Mouse (Mus musculus): ENCODE data around the gene Erc2. TPM values are rescaled to one million over a fixed set of nuclear protein-coding genes. Genes with fewer than 3 reads are reported as not detected.

The Erc2 gene
- polyA plus RNA-seq, 1 experiment from 2014 or later, result 1.9 TPM

GRCm38 (mm10) chr14:27739436-27739835 lies 117.2 kb downstream of the Erc2 start:
- H3K9ac ChIP-seq (replicated peaks), result no peak overlapping the region
- H3K9me3 ChIP-seq (ENCODE audit: low read length), result no peaks in the 10 kb centered on the region
- H3K27me3 ChIP-seq (ENCODE audit: insufficient read depth, low read length), result no peaks in the 10 kb centered on the region
- no peaks in the 10 kb centered on the region for H3K36me3 ChIP-seq (replicated peaks; ENCODE audit: insufficient read depth, low read length)
- no peak for DNase-seq
- no peak for ATAC-seq
- no peaks in the 10 kb centered on the region for H3K4me1 ChIP-seq (ENCODE audit: insufficient read depth)
- no peak overlapping the region for H3K27ac ChIP-seq (ENCODE audit: low read depth)
- no peak for TF ChIP-seq CTCF (IDR thresholded peaks at IDR 0.05; ENCODE audit: low read depth)
- no peak for TF ChIP-seq EP300 (IDR thresholded peaks at IDR 0.05; ENCODE audit: low read depth)
- WGBS (ENCODE audit: insufficient replicate concordance), result 63% methylated on average over 1 of the region's 1 CpGs
- no peak overlapping the region for H3K4me2 ChIP-seq (ENCODE audit: low read depth, low read length)
- H3K4me3 ChIP-seq (ENCODE audit: low read depth, low read length), result no peak overlapping the region

GRCm38 (mm10) chr14:27741248-27741916 lies 119.2 kb downstream of the Erc2 start:
- H3K9ac ChIP-seq (replicated peaks), result no peak overlapping the region
- H3K27ac ChIP-seq (ENCODE audit: low read depth), result no peak overlapping the region
- no peak overlapping the region for H3K4me2 ChIP-seq (ENCODE audit: low read depth, low read length)
- DNase-seq (peak; percentile 68), ATAC-seq (no peak)
- no peaks in the 10 kb centered on the region for H3K36me3 ChIP-seq (replicated peaks; ENCODE audit: insufficient read depth, low read length)
- TF ChIP-seq EP300 (IDR thresholded peaks at IDR 0.05; ENCODE audit: low read depth) (no peak), CTCF (IDR thresholded peaks at IDR 0.05; ENCODE audit: low read depth) (peak; percentile 81)
- no peaks in the 10 kb centered on the region for H3K4me1 ChIP-seq (ENCODE audit: insufficient read depth)
- H3K27me3 ChIP-seq (ENCODE audit: insufficient read depth, low read length), result no peaks in the 10 kb centered on the region
- no peaks in the 10 kb centered on the region for H3K9me3 ChIP-seq (ENCODE audit: low read length)
- WGBS (ENCODE audit: insufficient replicate concordance), result 26% methylated on average over 3 of the region's 3 CpGs
- no peak overlapping the region for H3K4me3 ChIP-seq (ENCODE audit: low read depth, low read length)

- DNase-seq, result no peak
- WGBS (ENCODE audit: insufficient replicate concordance), result 53% methylated on average over 1 of the region's 1 CpGs
- ATAC-seq, result no peak
- no peak overlapping the region for H3K9ac ChIP-seq (replicated peaks)
- TF ChIP-seq EP300 (IDR thresholded peaks at IDR 0.05; ENCODE audit: low read depth), result no peak
- no peak for TF ChIP-seq CTCF (IDR thresholded peaks at IDR 0.05; ENCODE audit: low read depth)
- H3K9me3 ChIP-seq (ENCODE audit: low read length), result no peaks in the 10 kb centered on the region
- H3K4me3 ChIP-seq (ENCODE audit: low read depth, low read length), result no peak overlapping the region
- no peak overlapping the region for H3K27ac ChIP-seq (ENCODE audit: low read depth)
- H3K27me3 ChIP-seq (ENCODE audit: insufficient read depth, low read length), result no peaks in the 10 kb centered on the region
- H3K36me3 ChIP-seq (replicated peaks; ENCODE audit: insufficient read depth, low read length), result no peaks in the 10 kb centered on the region
- no peaks in the 10 kb centered on the region for H3K4me1 ChIP-seq (ENCODE audit: insufficient read depth)
- no peak overlapping the region for H3K4me2 ChIP-seq (ENCODE audit: low read depth, low read length)
These were observed 132.1 kb downstream of the Erc2 start for GRCm38 (mm10) chr14:27754340-27754739.

- Histone ChIP-seq H3K9ac (replicated peaks) (no peak overlapping the region), H3K4me3 (ENCODE audit: low read depth, low read length) (no peak overlapping the region), H3K9me3 (ENCODE audit: low read length) (no peaks in the 10 kb centered on the region), H3K4me1 (ENCODE audit: insufficient read depth) (no peaks in the 10 kb centered on the region), H3K27ac (ENCODE audit: low read depth) (no peak overlapping the region), H3K36me3 (replicated peaks; ENCODE audit: insufficient read depth, low read length) (no peaks in the 10 kb centered on the region), H3K4me2 (ENCODE audit: low read depth, low read length) (no peak overlapping the region), H3K27me3 (ENCODE audit: insufficient read depth, low read length) (no peaks in the 10 kb centered on the region)
- ATAC-seq (no peak), DNase-seq (no peak)
- TF ChIP-seq EP300 (IDR thresholded peaks at IDR 0.05; ENCODE audit: low read depth), result no peak
- no peak for TF ChIP-seq CTCF (IDR thresholded peaks at IDR 0.05; ENCODE audit: low read depth)
- WGBS (ENCODE audit: insufficient replicate concordance), result 70% methylated on average over 5 of the region's 5 CpGs
These were observed 134.7 kb downstream of the Erc2 start for GRCm38 (mm10) chr14:27756901-27757300.

- Histone ChIP-seq H3K27ac (ENCODE audit: low read depth) (no peak overlapping the region), H3K27me3 (ENCODE audit: insufficient read depth, low read length) (no peaks in the 10 kb centered on the region), H3K4me3 (ENCODE audit: low read depth, low read length) (no peak overlapping the region), H3K9ac (replicated peaks) (no peak overlapping the region), H3K4me1 (ENCODE audit: insufficient read depth) (no peaks in the 10 kb centered on the region), H3K36me3 (replicated peaks; ENCODE audit: insufficient read depth, low read length) (no peaks in the 10 kb centered on the region), H3K4me2 (ENCODE audit: low read depth, low read length) (no peak overlapping the region), H3K9me3 (ENCODE audit: low read length) (no peaks in the 10 kb centered on the region)
- 83% methylated on average over 1 of the region's 1 CpGs for WGBS (ENCODE audit: insufficient replicate concordance)
- no peak for ATAC-seq
- DNase-seq, result no peak
- TF ChIP-seq CTCF (IDR thresholded peaks at IDR 0.05; ENCODE audit: low read depth), result peak; percentile 46
- TF ChIP-seq EP300 (IDR thresholded peaks at IDR 0.05; ENCODE audit: low read depth), result no peak
These were observed 136.0 kb downstream of the Erc2 start for GRCm38 (mm10) chr14:27758230-27758629.

- TF ChIP-seq CTCF (IDR thresholded peaks at IDR 0.05; ENCODE audit: low read depth) (no peak), EP300 (IDR thresholded peaks at IDR 0.05; ENCODE audit: low read depth) (no peak)
- H3K9me3 ChIP-seq (ENCODE audit: low read length), result no peaks in the 10 kb centered on the region
- no peak overlapping the region for H3K27ac ChIP-seq (ENCODE audit: low read depth)
- no peak overlapping the region for H3K4me2 ChIP-seq (ENCODE audit: low read depth, low read length)
- DNase-seq, result no peak
- no peaks in the 10 kb centered on the region for H3K4me1 ChIP-seq (ENCODE audit: insufficient read depth)
- no peak for ATAC-seq
- H3K36me3 ChIP-seq (replicated peaks; ENCODE audit: insufficient read depth, low read length), result no peaks in the 10 kb centered on the region
- no peak overlapping the region for H3K9ac ChIP-seq (replicated peaks)
- WGBS (ENCODE audit: insufficient replicate concordance), result 89% methylated on average over 6 of the region's 6 CpGs
- no peaks in the 10 kb centered on the region for H3K27me3 ChIP-seq (ENCODE audit: insufficient read depth, low read length)
- H3K4me3 ChIP-seq (ENCODE audit: low read depth, low read length), result no peak overlapping the region
These were observed 136.9 kb downstream of the Erc2 start for GRCm38 (mm10) chr14:27759069-27759628.

All from liver, postnatal 0 days (tissue).